Mouse (Mus musculus) adrenal gland, adult (tissue): Measurements from ENCODE around the gene Tmem268.
A peak's percentile ranks its signal among the peaks of the same experiment; 100 is the strongest.

ENCODE experiments used
- DNase-seq, 2 experiments: peaks; one replicate each; pipeline ENCODE4 v3.0.0; 2022 to 2023; ENCODE audit warnings: low spot score in 1 of 2; ENCODE audit not compliant: inconsistent age in 2 of 2

The Tmem268 gene

GRCm38 (mm10) chr4:63595259-63595658 lies 36.7 kb downstream of the Tmem268 start:
- DNase-seq: no peak

GRCm38 (mm10) chr4:63596010-63596409 lies 37.4 kb downstream of the Tmem268 start:
- no peak for DNase-seq

- no peak for DNase-seq
Observed at GRCm38 (mm10) chr4:63600786-63601185, 42.2 kb downstream of the Tmem268 start.

- no peak for DNase-seq
Observed at GRCm38 (mm10) chr4:63601263-63601662, 42.7 kb downstream of the Tmem268 start.

- no peak for DNase-seq
Observed at GRCm38 (mm10) chr4:63604945-63605344, 46.4 kb downstream of the Tmem268 start, which contains the start of gene Gm11213. TSS of gene Gm11213 (minus strand) at chr4:63605261.

GRCm38 (mm10) chr4:63605545-63605944 lies 47.0 kb downstream of the Tmem268 start:
- DNase-seq: no peak

GRCm38 (mm10) chr4:63605968-63606367 lies 47.4 kb downstream of the Tmem268 start:
- DNase-seq: no peak

GRCm38 (mm10) chr4:63608391-63608790 lies 49.8 kb downstream of the Tmem268 start:
- DNase-seq: no peak

GRCm38 (mm10) chr4:63621861-63622260 lies 63.3 kb downstream of the Tmem268 start:
- DNase-seq: no peak

- peak in 1 of 2 experiments; percentile 54 for DNase-seq
Observed at GRCm38 (mm10) chr4:63622378-63622835, 63.8 kb downstream of the Tmem268 start, which contains the start of gene Tex48. TSS of gene Tex48 (minus strand) at chr4:63622428.

GRCm38 (mm10) chr4:63625563-63626080 lies 67.0 kb downstream of the Tmem268 start:
- peak in 1 of 2 experiments; percentile 43 for DNase-seq

- DNase-seq: no peak
Observed at GRCm38 (mm10) chr4:63627111-63627510, 68.5 kb downstream of the Tmem268 start.

GRCm38 (mm10) chr4:63633181-63633580 lies 74.6 kb downstream of the Tmem268 start:
- no peak for DNase-seq
